Comparison of ENCODE assay signal across 8 mouse cellular contexts in the genomic region with DNA sequence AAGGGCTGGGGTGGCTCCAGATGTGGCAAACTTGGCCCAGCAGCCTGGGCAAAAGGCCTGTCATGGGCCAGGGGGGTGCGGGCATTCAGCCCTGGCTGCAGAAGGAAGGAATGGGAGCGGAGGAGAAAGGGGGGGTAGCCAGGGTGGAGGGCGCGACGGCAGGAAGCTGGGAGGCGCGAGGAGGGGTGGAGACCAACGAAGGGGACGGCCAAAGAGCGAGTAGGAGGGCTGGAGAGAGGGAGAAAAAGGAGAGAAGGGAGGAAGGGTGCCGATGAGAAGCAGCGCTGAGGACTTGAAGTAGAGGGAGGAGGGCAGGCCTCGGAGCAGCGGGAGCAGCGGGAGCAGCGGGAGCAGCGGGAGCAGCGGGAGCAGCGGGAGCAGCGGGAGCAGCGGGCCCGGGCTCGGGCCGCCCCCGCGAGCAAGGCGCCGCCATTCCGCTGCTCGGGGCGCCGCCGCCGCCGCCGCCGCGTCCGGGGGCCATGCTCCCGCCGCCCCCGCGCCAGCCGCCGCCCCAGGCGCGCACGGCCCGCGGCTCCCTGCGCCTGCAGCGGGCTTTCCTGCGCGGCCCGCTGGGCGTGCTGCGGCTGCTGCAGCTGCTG. TPM values are rescaled to one million over a fixed set of nuclear protein-coding genes. Genes with fewer than 3 reads are reported as not detected.
A peak's percentile ranks its signal among the peaks of the same experiment; 100 is the strongest.
DNase-seq lines count a peak whose midpoint lies in the region; ATAC-seq lines count a peak whose summit lies in the region.

TSS of gene Marveld1 (plus strand) at position 231 of the 599 bp plus-strand sequence.

- peak; percentile 20 to 57; a peak in 3 of 4 replicates for ATAC-seq in hematopoietic stem cell, adult 5-6 weeks (replicated peaks in 1 of 2; ENCODE audit: insufficient read depth in 1 of 2, low FRiP score in 2 of 2, low TSS enrichment in 1 of 2, low read depth in 1 of 2, poor library complexity in 2 of 2, severe bottlenecking in 2 of 2)
- ATAC-seq in megakaryocyte progenitor cell, adult 5-6 weeks (replicated peaks; ENCODE audit: poor library complexity): peak; percentile 47

- intact Hi-C loops in left cerebral cortex, postnatal 14 days (cut with DNase I): no loop called here

- DNase-seq in MN1 (ENCODE audit: low spot score): peak; percentile 68
- DNase-seq in cerebellum, adult 11 months: peak; percentile 45
- DNase-seq in forelimb bud, embryonic 11.5 days (ENCODE audit: low read depth, low spot score): peak; percentile 67
- peak in 1 of 2 experiments; percentile 48 for DNase-seq in left cerebral cortex, postnatal 14 days (ENCODE audit: low spot score in 2 of 2)
- peak; percentile 81 for DNase-seq in skeletal muscle tissue, adult 2 months (ENCODE audit: low read depth, low spot score)
- DNase-seq in layer of hippocampus, adult 11-12 months (ENCODE audit: low spot score): no peak

RNA-seq across cellular contexts. Expression of gene Marveld1, which starts in this region (rescaled TPM):
- 16.1 and 22.8 TPM in 2 replicates for total RNA-seq in hematopoietic stem cell, adult 5-6 weeks (2017)
- total RNA-seq in left cerebral cortex, postnatal 14 days (2021): 10 to 100 TPM; 10.3 to 11.1 TPM
- 14.4 and 14.9 TPM in 2 replicates for total RNA-seq in megakaryocyte progenitor cell, adult 5-6 weeks (2015)
- total RNA-seq in megakaryocyte progenitor cell, adult 5-6 weeks (2017): 15.0 and 18.8 TPM in 2 replicates
